Mouse (Mus musculus) forebrain, embryonic 15.5 days (tissue): ENCODE measurements around the gene Tspan5. TPM values are rescaled to one million over a fixed set of nuclear protein-coding genes. Genes with fewer than 3 reads are reported as not detected.

Experiments
- ATAC-seq: fragments of 200-750 bp; cut with Nextera tagmentation; replicated peaks from 2 replicates; pipeline ENCODE4 v1.8.0; 2017; ENCODE audit warnings: mild to moderate bottlenecking, moderate TSS enrichment, moderate library complexity
- H3K27ac ChIP-seq: fragments of 300-500 bp; sonication (generic); replicated peaks from 2 replicates; pipeline ENCODE4 v1.5.1; 2015; ENCODE audit warnings: mild to moderate bottlenecking, inconsistent platforms
- H3K27me3 ChIP-seq: fragments of 300-500 bp; sonication (generic); 2 replicates; pipeline ENCODE4 v1.6.1; 2015; ENCODE audit warnings: inconsistent platforms
- H3K36me3 ChIP-seq: fragments of 300-500 bp; sonication (generic); 2 replicates; pipeline ENCODE4 v1.6.1; 2015; ENCODE audit warnings: mild to moderate bottlenecking, inconsistent platforms
- H3K4me1 ChIP-seq: fragments of 300-500 bp; sonication (generic); 2 replicates; pipeline ENCODE4 v1.6.1; 2015; ENCODE audit warnings: inconsistent platforms
- H3K4me2 ChIP-seq: fragments of 300-500 bp; sonication (generic); replicated peaks from 2 replicates; pipeline ENCODE4 v1.6.1; 2015; ENCODE audit warnings: mild to moderate bottlenecking, inconsistent platforms
- H3K4me3 ChIP-seq: fragments of 300-500 bp; sonication (generic); 2 replicates; pipeline ENCODE4 v1.5.1; 2015; ENCODE audit warnings: mild to moderate bottlenecking, inconsistent platforms
- H3K9ac ChIP-seq: fragments of 300-500 bp; sonication (generic); replicated peaks from 2 replicates; pipeline ENCODE4 v1.6.1; 2015; ENCODE audit warnings: mild to moderate bottlenecking, inconsistent platforms
- H3K9me3 ChIP-seq: fragments of 300-500 bp; sonication (generic); 2 replicates; pipeline ENCODE4 v1.6.1; 2016; ENCODE audit warnings: inconsistent platforms
- WGBS: fragments of 180-500 bp; shearing (Covaris S2); methylation state at CpG from one replicate; pipeline ENCODE4 v1.1.7; 2015; ENCODE audit warnings: mixed read lengths; 5-methylcytosine and 5-hydroxymethylcytosine counted together
- polyA plus RNA-seq: library from polyadenylated mRNA; unstranded; fragments of >200 nt; fragmentation: Nextera tagmentation; extraction: Ambion mirVana; gene quantifications from 2 replicates; pipeline ENCODE4 v1.2.1, GENCODE M21; 2015

Gene Tspan5
- polyA plus RNA-seq, 1 experiment from 2014 or later: 104 TPM

GRCm38 (mm10) chr3:138876418-138876817 is 134.4 kb downstream of the Tspan5 start:
- no peak for ATAC-seq
- Histone ChIP-seq H3K9me3 (no peaks in the 10 kb centered on the region), H3K36me3 (peaks cover 4% of the 10 kb centered on the region; the same call in 1 of the 2 replicates), H3K27ac (0 out of 2 replicates have a peak overlapping the region, but pooled peaks have one; percentile 18), H3K4me1 (peaks cover 16% of the 10 kb centered on the region), H3K4me2 (no peak overlapping the region), H3K27me3 (no peaks in the 10 kb centered on the region), H3K9ac (no peak overlapping the region), H3K4me3 (no peak overlapping the region)
- WGBS: 86% methylated on average over 10 of the region's 10 CpGs

- WGBS: 79% methylated on average over 14 of the region's 14 CpGs
- 0 out of 2 replicates have a peak overlapping the region, but pooled peaks have one; percentile 18 for H3K27ac ChIP-seq
- H3K4me2 ChIP-seq: no peak overlapping the region
Measured at GRCm38 (mm10) chr3:138876931-138877361, 135.0 kb downstream of the Tspan5 start.

GRCm38 (mm10) chr3:138877741-138878140 is 135.7 kb downstream of the Tspan5 start:
- Histone ChIP-seq H3K4me3 (no peak overlapping the region), H3K27ac (no peak overlapping the region), H3K36me3 (peaks cover 4% of the 10 kb centered on the region; the same call in 1 of the 2 replicates), H3K4me1 (peaks cover 23% of the 10 kb centered on the region), H3K9ac (no peak overlapping the region), H3K4me2 (no peak overlapping the region), H3K9me3 (no peaks in the 10 kb centered on the region), H3K27me3 (no peaks in the 10 kb centered on the region)
- ATAC-seq: no peak
- WGBS: 78% methylated on average over 4 of the region's 4 CpGs

More at GRCm38 (mm10) chr3:138876931-138877361, 135.0 kb downstream of the Tspan5 start:
- Histone ChIP-seq H3K9ac (no peak overlapping the region), H3K4me3 (no peak overlapping the region), H3K36me3 (peaks cover 4% of the 10 kb centered on the region; the same call in 1 of the 2 replicates), H3K9me3 (no peaks in the 10 kb centered on the region), H3K4me1 (peaks cover 21% of the 10 kb centered on the region), H3K27me3 (no peaks in the 10 kb centered on the region)
- ATAC-seq: no peak; the same call in 1 of the 2 replicates

- Histone ChIP-seq H3K27me3 (no peaks in the 10 kb centered on the region), H3K36me3 (no peaks in the 10 kb centered on the region), H3K4me2 (no peak overlapping the region), H3K4me3 (no peak overlapping the region), H3K4me1 (peaks cover 23% of the 10 kb centered on the region), H3K9ac (no peak overlapping the region), H3K9me3 (no peaks in the 10 kb centered on the region), H3K27ac (no peak overlapping the region)
- 78% methylated on average over 11 of the region's 11 CpGs for WGBS
- 0 out of 2 replicates have a peak, but pooled peaks have one; percentile 20 for ATAC-seq
Measured at GRCm38 (mm10) chr3:138880999-138881724, 139.2 kb downstream of the Tspan5 start.

GRCm38 (mm10) chr3:138881725-138882347 is 139.8 kb downstream of the Tspan5 start:
- Histone ChIP-seq H3K9ac (no peak overlapping the region), H3K27ac (no peak overlapping the region), H3K27me3 (no peaks in the 10 kb centered on the region), H3K4me2 (no peak overlapping the region), H3K4me1 (peaks cover 19% of the 10 kb centered on the region), H3K36me3 (no peaks in the 10 kb centered on the region), H3K4me3 (no peak overlapping the region), H3K9me3 (no peaks in the 10 kb centered on the region)
- ATAC-seq: 0 out of 2 replicates have a peak, but pooled peaks have one; percentile 24
- WGBS: 56% methylated on average over 6 of the region's 6 CpGs

- Histone ChIP-seq H3K36me3 (no peaks in the 10 kb centered on the region), H3K9ac (no peak overlapping the region), H3K9me3 (no peaks in the 10 kb centered on the region), H3K4me2 (no peak overlapping the region), H3K27me3 (no peaks in the 10 kb centered on the region), H3K4me3 (no peak overlapping the region), H3K4me1 (peaks cover 19% of the 10 kb centered on the region), H3K27ac (no peak overlapping the region)
- 73% methylated on average over 5 of the region's 5 CpGs for WGBS
- ATAC-seq: no peak
Measured at GRCm38 (mm10) chr3:138886121-138886520, 144.1 kb downstream of the Tspan5 start.

- ATAC-seq: no peak
- Histone ChIP-seq H3K27me3 (no peaks in the 10 kb centered on the region), H3K36me3 (no peaks in the 10 kb centered on the region), H3K9me3 (no peaks in the 10 kb centered on the region), H3K4me3 (no peak overlapping the region), H3K4me2 (no peak overlapping the region), H3K27ac (no peak overlapping the region), H3K4me1 (peaks cover 13% of the 10 kb centered on the region), H3K9ac (no peak overlapping the region)
- 74% methylated on average over 4 of the region's 4 CpGs for WGBS
Measured at GRCm38 (mm10) chr3:138889214-138889613, 147.2 kb downstream of the Tspan5 start.

- H3K4me2 ChIP-seq: no peak overlapping the region
Measured at GRCm38 (mm10) chr3:138889769-138890295, 147.8 kb downstream of the Tspan5 start.

GRCm38 (mm10) chr3:138893520-138893919 is 151.5 kb downstream of the Tspan5 start:
- Histone ChIP-seq H3K27ac (0 out of 2 replicates have a peak overlapping the region, but pooled peaks have one; percentile 9), H3K9me3 (no peaks in the 10 kb centered on the region), H3K4me1 (peaks cover 16% of the 10 kb centered on the region), H3K9ac (no peak overlapping the region), H3K4me3 (no peak overlapping the region), H3K27me3 (no peaks in the 10 kb centered on the region), H3K36me3 (peaks cover 22% of the 10 kb centered on the region), H3K4me2 (no peak overlapping the region)
- WGBS: 29% methylated on average over 5 of the region's 5 CpGs
- 0 out of 2 replicates have a peak, but pooled peaks have one; percentile 24 for ATAC-seq

More at GRCm38 (mm10) chr3:138889769-138890295, 147.8 kb downstream of the Tspan5 start:
- no peaks in the 10 kb centered on the region for H3K27me3 ChIP-seq
- H3K27ac ChIP-seq: no peak overlapping the region
- no peak overlapping the region for H3K9ac ChIP-seq
- H3K36me3 ChIP-seq: 0 out of 2 replicates have a peak, but pooled peaks cover under 1% of the 10 kb centered on the region
- peaks cover 16% of the 10 kb centered on the region for H3K4me1 ChIP-seq
- ATAC-seq: no peak
- H3K4me3 ChIP-seq: no peak overlapping the region
- no peaks in the 10 kb centered on the region for H3K9me3 ChIP-seq
- WGBS: 66% methylated on average over 10 of the region's 10 CpGs

- Histone ChIP-seq H3K4me1 (peaks cover 6% of the 10 kb centered on the region; the same call in 1 of the 2 replicates), H3K27me3 (no peaks in the 10 kb centered on the region), H3K9me3 (no peaks in the 10 kb centered on the region), H3K4me3 (no peak overlapping the region), H3K4me2 (no peak overlapping the region), H3K27ac (no peak overlapping the region), H3K36me3 (peaks cover 34% of the 10 kb centered on the region), H3K9ac (no peak overlapping the region)
- 0 out of 2 replicates have a peak, but pooled peaks have one; percentile 17 for ATAC-seq
- WGBS: 88% methylated on average over 11 of the region's 11 CpGs
Measured at GRCm38 (mm10) chr3:138897500-138897899, 155.5 kb downstream of the Tspan5 start.

- peaks cover 6% of the 10 kb centered on the region; the same call in 1 of the 2 replicates for H3K4me1 ChIP-seq
- peaks cover 37% of the 10 kb centered on the region for H3K36me3 ChIP-seq
- H3K4me3 ChIP-seq: no peak overlapping the region
- no peak overlapping the region for H3K9ac ChIP-seq
- WGBS: 96% methylated on average over 8 of the region's 8 CpGs
- no peak overlapping the region for H3K4me2 ChIP-seq
- H3K27me3 ChIP-seq: no peaks in the 10 kb centered on the region
- no peak overlapping the region for H3K27ac ChIP-seq
- no peak for ATAC-seq
- no peaks in the 10 kb centered on the region for H3K9me3 ChIP-seq
Measured at GRCm38 (mm10) chr3:138898055-138898454, 156.1 kb downstream of the Tspan5 start.
